In the genomic region with DNA sequence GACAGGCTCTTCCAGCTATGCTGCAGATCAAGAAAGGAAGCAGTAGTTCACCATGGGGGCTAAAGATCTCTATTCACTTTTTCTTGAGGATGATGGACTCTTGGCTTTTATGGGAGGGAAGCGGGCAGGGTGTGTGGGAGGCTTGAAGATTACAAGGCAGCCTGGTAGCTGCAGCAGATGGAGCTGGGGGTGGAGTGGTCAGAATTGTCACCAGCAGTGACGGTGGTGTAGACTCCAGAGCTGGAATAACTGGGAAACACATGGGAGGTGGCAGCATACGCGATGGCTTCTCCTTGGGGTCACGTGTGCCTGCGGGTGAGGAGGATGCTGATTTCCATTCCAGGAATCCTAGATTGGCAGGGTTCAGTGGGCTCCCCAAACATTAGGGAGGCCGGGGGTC, we compare ENCODE assay signal across 19 mouse cellular contexts. TPM values are rescaled to one million over a fixed set of nuclear protein-coding genes. Genes with fewer than 3 reads are reported as not detected.
DNase-seq lines count a peak whose midpoint lies in the region; ATAC-seq lines count a peak whose summit lies in the region.
"Had no signal": no experiment of that assay in that cellular context is flagged by ENCODE, and none has a peak within 500 bp of the region (broad histone marks: within the 10 kb centered on the region; RNA-seq: fewer than 3 reads in every experiment).

No protein-coding gene starts in this region.

- ATAC-seq in forebrain, embryonic 16.5 days: no peak
- ATAC-seq in forebrain, embryonic 14.5 days: no peak
- no peak for ATAC-seq in hindbrain, embryonic 12.5 days (ENCODE audit: low FRiP score)
- ATAC-seq in hindbrain, embryonic 14.5 days (ENCODE audit: low FRiP score): no peak
- ATAC-seq: intestine, postnatal 0 days had no signal

- H3K9me3 ChIP-seq in forebrain, embryonic 16.5 days (ENCODE audit: control insufficient read depth, low read length): no peaks in the 10 kb centered on the region
- H3K9me3 ChIP-seq in forebrain, embryonic 14.5 days (replicated peaks; ENCODE audit: control insufficient read depth, low read length): no peaks in the 10 kb centered on the region
- H3K9me3 ChIP-seq in hindbrain, embryonic 12.5 days (replicated peaks): no peaks in the 10 kb centered on the region
- no peaks in the 10 kb centered on the region for H3K9me3 ChIP-seq in hindbrain, embryonic 14.5 days (ENCODE audit: control insufficient read depth, low read length)
- H3K9me3 ChIP-seq: heart, embryonic 15.5 days; hindbrain, embryonic 15.5 days; limb, embryonic 12.5 days; liver, embryonic 15.5 days had no signal

- no peak overlapping the region for H3K9ac ChIP-seq in forebrain, embryonic 16.5 days (replicated peaks; ENCODE audit: low read depth, low read length)
- H3K9ac ChIP-seq in forebrain, embryonic 14.5 days (ENCODE audit: low read length): no peak overlapping the region
- no peak overlapping the region for H3K9ac ChIP-seq in hindbrain, embryonic 12.5 days
- H3K9ac ChIP-seq in hindbrain, embryonic 14.5 days: no peak overlapping the region
- H3K9ac ChIP-seq: heart, embryonic 15.5 days; hindbrain, embryonic 15.5 days; limb, embryonic 12.5 days; liver, embryonic 15.5 days had no signal

- 92% methylated on average over 7 of the region's 7 CpGs for WGBS in forebrain, embryonic 16.5 days
- 95% methylated on average over 7 of the region's 7 CpGs for WGBS in forebrain, embryonic 14.5 days
- 92% methylated on average over 7 of the region's 7 CpGs for WGBS in hindbrain, embryonic 12.5 days
- 90% methylated on average over 7 of the region's 7 CpGs for WGBS in hindbrain, embryonic 14.5 days

- no peak overlapping the region for H3K27ac ChIP-seq in forebrain, embryonic 16.5 days (ENCODE audit: low read length)
- H3K27ac ChIP-seq in forebrain, embryonic 14.5 days (ENCODE audit: low read depth, low read length): no peak overlapping the region
- no peak overlapping the region for H3K27ac ChIP-seq in hindbrain, embryonic 12.5 days
- H3K27ac ChIP-seq in hindbrain, embryonic 14.5 days: no peak overlapping the region
- H3K27ac ChIP-seq: heart, embryonic 15.5 days; hindbrain, embryonic 15.5 days; limb, embryonic 12.5 days; liver, embryonic 15.5 days had no signal

- no peak overlapping the region for H3K4me3 ChIP-seq in forebrain, embryonic 16.5 days (replicated peaks; ENCODE audit: low read length)
- H3K4me3 ChIP-seq in forebrain, embryonic 14.5 days (ENCODE audit: low read depth, low read length): no peak overlapping the region
- H3K4me3 ChIP-seq in hindbrain, embryonic 12.5 days: no peak overlapping the region
- no peak overlapping the region for H3K4me3 ChIP-seq in hindbrain, embryonic 14.5 days (replicated peaks; ENCODE audit: low read length)
- H3K4me3 ChIP-seq: heart, embryonic 15.5 days; hindbrain, embryonic 15.5 days; limb, embryonic 12.5 days; liver, embryonic 15.5 days; myocyte had no signal

- H3K4me2 ChIP-seq in forebrain, embryonic 16.5 days (ENCODE audit: low read length): peak overlapping the region; percentile 20
- no peak overlapping the region for H3K4me2 ChIP-seq in forebrain, embryonic 14.5 days (ENCODE audit: low read length)
- H3K4me2 ChIP-seq in hindbrain, embryonic 12.5 days (replicated peaks): no peak overlapping the region
- H3K4me2 ChIP-seq in hindbrain, embryonic 14.5 days (replicated peaks): no peak overlapping the region
- H3K4me2 ChIP-seq: heart, embryonic 15.5 days; hindbrain, embryonic 15.5 days; limb, embryonic 12.5 days; liver, embryonic 15.5 days; midbrain, embryonic 11.5 days had no signal

- no peaks in the 10 kb centered on the region for H3K36me3 ChIP-seq in forebrain, embryonic 16.5 days (ENCODE audit: control insufficient read depth, insufficient read depth)
- H3K36me3 ChIP-seq in forebrain, embryonic 14.5 days (ENCODE audit: control insufficient read depth, insufficient read depth, low read length): no peaks in the 10 kb centered on the region
- no peaks in the 10 kb centered on the region for H3K36me3 ChIP-seq in hindbrain, embryonic 12.5 days
- no peaks in the 10 kb centered on the region for H3K36me3 ChIP-seq in hindbrain, embryonic 14.5 days (replicated peaks; ENCODE audit: control insufficient read depth, insufficient read depth)
- H3K36me3 ChIP-seq: heart, embryonic 15.5 days; hindbrain, embryonic 15.5 days; limb, embryonic 12.5 days; liver, embryonic 15.5 days had no signal

- peaks cover 21% of the 10 kb centered on the region for H3K4me1 ChIP-seq in forebrain, embryonic 16.5 days (replicated peaks; ENCODE audit: control insufficient read depth, insufficient read depth, low read length)
- H3K4me1 ChIP-seq in forebrain, embryonic 14.5 days (ENCODE audit: control insufficient read depth, insufficient read depth, low read length): peaks cover 17% of the 10 kb centered on the region
- H3K4me1 ChIP-seq in hindbrain, embryonic 12.5 days: peaks cover 8% of the 10 kb centered on the region; the same call in 1 of the 2 replicates
- H3K4me1 ChIP-seq in hindbrain, embryonic 14.5 days (replicated peaks; ENCODE audit: control insufficient read depth, insufficient read depth, low read length): peaks cover 9% of the 10 kb centered on the region; the same call in 1 of the 2 replicates
- H3K4me1 ChIP-seq: heart, embryonic 15.5 days; limb, embryonic 12.5 days; liver, embryonic 15.5 days had no signal

- no peaks in the 10 kb centered on the region for H3K27me3 ChIP-seq in forebrain, embryonic 16.5 days (replicated peaks; ENCODE audit: control insufficient read depth, insufficient read depth, low read length)
- no peaks in the 10 kb centered on the region for H3K27me3 ChIP-seq in forebrain, embryonic 14.5 days (replicated peaks; ENCODE audit: control insufficient read depth, insufficient read depth, low read length)
- H3K27me3 ChIP-seq in hindbrain, embryonic 12.5 days: 0 out of 2 replicates have a peak, but pooled peaks cover 4% of the 10 kb centered on the region
- no peaks in the 10 kb centered on the region for H3K27me3 ChIP-seq in hindbrain, embryonic 14.5 days (ENCODE audit: control insufficient read depth, insufficient read depth, low read length)
- H3K27me3 ChIP-seq: hindbrain, embryonic 15.5 days; liver, embryonic 15.5 days had no signal

- DNase-seq in forebrain, embryonic 14.5 days (ENCODE audit: low spot score): no peak
- DNase-seq in frontal cortex, adult 2 months (ENCODE audit: extremely low spot score in 1 of 2, low spot score in 1 of 2): peak; percentile 92 to 93
- peak; percentile 85 to 92 for DNase-seq in left cerebral cortex, adult 18-20 months (ENCODE audit: low spot score in 2 of 2)
- peak; percentile 77 to 92 for DNase-seq in right cerebral cortex, postnatal 10 days (ENCODE audit: low spot score in 2 of 2)
- DNase-seq in liver: no peak
- DNase-seq in hindbrain, embryonic 14.5 days (ENCODE audit: low spot score): no peak
- DNase-seq: adrenal gland, postnatal 25 days; cerebellum, adult 9-10 months; kidney, postnatal 14 days; lung, postnatal 14 days had no signal

RNA-seq across cellular contexts. Expression of gene Phactr1, which starts 3.8 kb away (rescaled TPM):
- polyA plus RNA-seq in forebrain, embryonic 16.5 days (2015; fragmentation: Nextera tagmentation; extraction: Ambion mirVana): 82.7 and 94.8 TPM in 2 replicates
- 47.3 and 56.1 TPM in 2 replicates for polyA plus RNA-seq in forebrain, embryonic 14.5 days (2014; fragmentation: Nextera tagmentation; extraction: Ambion mirVana)
- polyA plus RNA-seq in frontal cortex, adult 2 months (2012; rRNA removed): 157 and 169 TPM in 2 replicates
- 100 to 1,000 TPM; 441 to 504 TPM for total RNA-seq in left cerebral cortex, adult 18-20 months (2021)
- polyA plus RNA-seq in hindbrain, embryonic 12.5 days (2016; fragmentation: Nextera tagmentation; extraction: Ambion mirVana): 23.6 and 25.0 TPM in 2 replicates
- 55.1 and 56.6 TPM in 2 replicates for polyA plus RNA-seq in hindbrain, embryonic 14.5 days (2014; fragmentation: Nextera tagmentation; extraction: Ambion mirVana)
- polyA plus RNA-seq: myocyte had no signal

Comparison
In these comparisons a context has a peak if more than half of its experiments do, and no peak if none do; other contexts are left out.
1. DNase-seq: peak in frontal cortex, adult 2 months (2 of 2), left cerebral cortex, adult 18-20 months (2 of 2) and right cerebral cortex, postnatal 10 days (2 of 2); none in forebrain, embryonic 14.5 days (single experiment), liver (single experiment) and hindbrain, embryonic 14.5 days (single experiment).